Mouse (Mus musculus): Measurements from ENCODE around the gene Btbd35f4.
"Not testable (repeated sequence)": the region's sequence is repeated elsewhere in the genome, so short reads cannot be mapped to it uniquely, and the experiment has no call there.

Gene Btbd35f4

GRCm38 (mm10) chrX:4800196-4800595, at the start of gene Btbd35f4:
Gene Btbd35f4, plus strand, starts transcription at chrX:4800496.
- DNase-seq (ENCODE audit: low spot score in 2 of 2), result not testable (repeated sequence)

- not testable (repeated sequence) for DNase-seq (ENCODE audit: low spot score in 2 of 2)
Observed at GRCm38 (mm10) chrX:4840016-4840415, 39.7 kb downstream of the Btbd35f4 start.

Data from spleen, postnatal 14 days (tissue).